Mouse (Mus musculus) lung, postnatal 0 days (tissue): Measurements from ENCODE around the gene St3gal4.

Experiments
- CTCF ChIP-seq: IDR thresholded peaks from 2 replicates; pipeline ENCODE4 v1.5.1; 2016; ENCODE audit warnings: antibody characterized with exemption, mild to moderate bottlenecking
- EP300 ChIP-seq: IDR thresholded peaks from 2 replicates; pipeline ENCODE4 v1.6.1; 2016; ENCODE audit warnings: antibody characterized with exemption, mild to moderate bottlenecking, control low read depth

- TF ChIP-seq CTCF (no peak), EP300 (peak; percentile 63)
These were observed 5.0 kb upstream of the St3gal4 start for GRCm38 (mm10) chr9:35123804-35124677.
